Mouse (Mus musculus) hindbrain, embryonic 14.5 days (tissue): ENCODE results near the gene Lrp1. TPM values are rescaled to one million over a fixed set of nuclear protein-coding genes. Genes with fewer than 3 reads are reported as not detected.

Experiments used
- ATAC-seq: fragments of 200-750 bp; cut with Nextera tagmentation; 2 replicates; pipeline ENCODE4 v1.8.0; 2017; ENCODE audit warnings: moderate number of reproducible peaks, mild to moderate bottlenecking, moderate TSS enrichment, moderate library complexity; ENCODE audit not compliant: low FRiP score
- DNase-seq: peaks from one replicate; pipeline ENCODE4 v3.0.0-alpha.2; 2015; ENCODE audit warnings: low spot score
- H3K27ac ChIP-seq: fragments of 300-500 bp; sonication (generic); 2 replicates; pipeline ENCODE4 v1.5.1; 2014; ENCODE audit warnings: mild to moderate bottlenecking, moderate library complexity
- H3K27me3 ChIP-seq: fragments of 300-500 bp; sonication (generic); 2 replicates; pipeline ENCODE4 v1.6.1; 2014; ENCODE audit warnings: mild to moderate bottlenecking, low read length, mixed read lengths; ENCODE audit not compliant: control insufficient read depth, insufficient read depth
- H3K36me3 ChIP-seq: fragments of 300-500 bp; sonication (generic); replicated peaks from 2 replicates; pipeline ENCODE4 v1.6.1; 2014; ENCODE audit not compliant: control insufficient read depth, insufficient read depth
- H3K4me1 ChIP-seq: fragments of 300-500 bp; sonication (generic); replicated peaks from 2 replicates; pipeline ENCODE4 v1.6.1; 2014; ENCODE audit warnings: antibody characterized with exemption, low read length, mixed read lengths; ENCODE audit not compliant: control insufficient read depth, insufficient read depth
- H3K4me2 ChIP-seq: fragments of 300-500 bp; sonication (generic); replicated peaks from 2 replicates; pipeline ENCODE4 v1.6.1; 2014; ENCODE audit warnings: mild to moderate bottlenecking, moderate library complexity
- H3K4me3 ChIP-seq: fragments of 300-500 bp; sonication (generic); replicated peaks from 2 replicates; pipeline ENCODE4 v1.5.1; 2014; ENCODE audit warnings: mild to moderate bottlenecking, low read length
- H3K9ac ChIP-seq: fragments of 300-500 bp; sonication (generic); 2 replicates; pipeline ENCODE4 v1.6.1; 2014
- H3K9me3 ChIP-seq: fragments of 300-500 bp; sonication (generic); 2 replicates; pipeline ENCODE4 v1.6.1; 2016; ENCODE audit warnings: low read length; ENCODE audit not compliant: control insufficient read depth
- WGBS: fragments of 180-500 bp; shearing (Covaris S2); extraction: QIAGEN DNeasy Blood & Tissue Kit; methylation state at CpG from one replicate; pipeline ENCODE4 v1.1.7; 2014; 5-methylcytosine and 5-hydroxymethylcytosine counted together
- polyA plus RNA-seq: library from polyadenylated mRNA; unstranded; fragments of >200 nt; fragmentation: Nextera tagmentation; extraction: Ambion mirVana; gene quantifications from 2 replicates; pipeline ENCODE4 v1.2.1, GENCODE M21; 2014

Gene Lrp1
- polyA plus RNA-seq, 1 experiment from 2014 or later, result 118 TPM

DNA sequence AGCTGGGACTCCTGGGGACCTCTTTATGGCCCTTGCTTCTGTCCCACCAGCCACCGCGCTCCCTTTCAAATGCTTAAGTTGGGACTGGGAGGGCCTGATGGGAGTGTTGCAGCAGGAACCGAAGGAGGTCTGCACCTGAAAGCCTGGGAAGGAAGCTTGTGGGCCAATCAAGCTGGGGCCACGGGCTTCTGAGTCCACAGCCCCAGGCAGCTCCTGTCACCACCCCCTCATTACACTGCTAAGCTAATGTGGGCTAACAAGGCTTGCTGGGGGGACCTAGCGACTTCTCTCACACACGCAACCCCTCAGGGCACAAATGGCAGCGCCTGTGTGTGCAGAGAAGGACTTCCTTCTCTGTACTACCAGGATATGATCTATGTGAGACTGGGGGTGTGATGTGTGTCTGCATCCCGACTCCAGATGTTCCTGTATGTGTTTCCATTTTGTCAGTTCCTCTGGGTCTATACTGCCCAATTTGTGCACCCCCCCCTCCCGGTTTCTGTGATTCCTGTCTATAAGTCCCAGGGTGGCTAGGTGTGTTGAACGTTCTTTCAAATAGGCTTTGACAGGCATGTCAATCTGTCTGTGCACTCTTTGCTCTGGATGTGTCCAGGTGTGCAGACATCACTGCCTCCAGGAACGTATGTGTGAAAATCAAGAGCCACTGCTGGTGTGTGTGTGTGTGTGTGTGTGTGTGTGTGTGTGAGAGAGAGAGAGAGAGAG lies 109.9 kb downstream of the Lrp1 start:
- ATAC-seq (no peak), DNase-seq (no peak)
- no peaks in the 10 kb centered on the region; the same call in 1 of the 2 replicates for H3K27me3 ChIP-seq
- WGBS, result 6% methylated on average over 11 of the region's 11 CpGs
- no peaks in the 10 kb centered on the region for H3K9me3 ChIP-seq
- peaks cover 58% of the 10 kb centered on the region for H3K4me1 ChIP-seq
- H3K4me2 ChIP-seq, result peak overlapping the region; percentile 75
- peak overlapping the region; percentile 30 for H3K4me3 ChIP-seq
- no peaks in the 10 kb centered on the region for H3K36me3 ChIP-seq
- H3K9ac ChIP-seq, result peak overlapping the region; percentile 61
- peak overlapping the region; percentile 97 for H3K27ac ChIP-seq

DNA sequence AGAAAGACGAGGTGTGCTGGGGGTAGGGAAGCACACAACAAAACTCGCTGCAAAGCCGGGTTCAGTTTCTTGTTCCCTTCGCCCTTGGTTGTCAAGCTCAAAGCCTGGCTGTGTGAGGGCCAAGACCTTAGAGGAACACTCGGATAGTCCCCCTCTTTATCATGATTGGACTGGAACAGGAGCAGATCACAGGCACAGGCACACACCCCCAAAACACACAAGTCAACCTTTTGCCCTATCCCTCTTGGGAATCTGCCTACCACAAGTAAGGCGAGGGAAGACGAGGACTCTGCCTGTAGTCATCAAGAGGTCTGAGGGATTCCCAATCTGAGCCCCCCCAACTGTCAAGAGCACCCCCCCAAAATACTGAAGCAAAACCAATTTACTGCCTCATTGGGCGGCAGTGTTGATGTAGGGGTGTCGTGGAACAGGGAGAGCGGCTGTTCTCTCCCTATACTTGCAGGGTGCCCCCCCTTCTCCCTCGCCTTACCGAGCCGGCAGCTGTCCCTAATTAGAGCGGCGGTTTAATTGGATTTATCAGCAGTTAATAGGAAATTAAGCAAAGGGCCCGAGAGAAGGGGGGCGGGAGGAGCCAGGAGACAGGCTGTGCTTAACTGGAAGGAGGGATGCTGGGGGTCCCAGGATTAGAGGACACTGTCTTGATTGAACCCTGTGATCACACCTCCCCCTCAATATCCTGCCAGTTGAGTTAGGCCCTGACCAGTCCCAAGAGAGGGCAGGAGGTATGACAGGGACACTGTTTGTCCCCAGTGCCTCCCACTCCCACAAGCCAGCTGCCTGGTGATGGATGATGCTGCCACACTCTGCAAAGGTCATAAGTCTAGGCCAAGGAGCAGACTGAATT lies 110.9 kb downstream of the Lrp1 start:
- H3K4me2 ChIP-seq, result peak overlapping the region; percentile 75
- H3K4me1 ChIP-seq, result peaks cover 51% of the 10 kb centered on the region
- H3K36me3 ChIP-seq, result 0 out of 2 replicates have a peak, but pooled peaks cover 7% of the 10 kb centered on the region
- H3K27me3 ChIP-seq, result no peaks in the 10 kb centered on the region; the same call in 1 of the 2 replicates
- peak overlapping the region; percentile 97 for H3K27ac ChIP-seq
- 4% methylated on average over 17 of the region's 17 CpGs for WGBS
- H3K4me3 ChIP-seq, result peak overlapping the region; percentile 25
- peak; percentile 12; the same call in 1 of the 2 replicates for ATAC-seq
- DNase-seq, result peak; percentile 72
- H3K9ac ChIP-seq, result peak overlapping the region; percentile 61
- no peaks in the 10 kb centered on the region for H3K9me3 ChIP-seq

DNA sequence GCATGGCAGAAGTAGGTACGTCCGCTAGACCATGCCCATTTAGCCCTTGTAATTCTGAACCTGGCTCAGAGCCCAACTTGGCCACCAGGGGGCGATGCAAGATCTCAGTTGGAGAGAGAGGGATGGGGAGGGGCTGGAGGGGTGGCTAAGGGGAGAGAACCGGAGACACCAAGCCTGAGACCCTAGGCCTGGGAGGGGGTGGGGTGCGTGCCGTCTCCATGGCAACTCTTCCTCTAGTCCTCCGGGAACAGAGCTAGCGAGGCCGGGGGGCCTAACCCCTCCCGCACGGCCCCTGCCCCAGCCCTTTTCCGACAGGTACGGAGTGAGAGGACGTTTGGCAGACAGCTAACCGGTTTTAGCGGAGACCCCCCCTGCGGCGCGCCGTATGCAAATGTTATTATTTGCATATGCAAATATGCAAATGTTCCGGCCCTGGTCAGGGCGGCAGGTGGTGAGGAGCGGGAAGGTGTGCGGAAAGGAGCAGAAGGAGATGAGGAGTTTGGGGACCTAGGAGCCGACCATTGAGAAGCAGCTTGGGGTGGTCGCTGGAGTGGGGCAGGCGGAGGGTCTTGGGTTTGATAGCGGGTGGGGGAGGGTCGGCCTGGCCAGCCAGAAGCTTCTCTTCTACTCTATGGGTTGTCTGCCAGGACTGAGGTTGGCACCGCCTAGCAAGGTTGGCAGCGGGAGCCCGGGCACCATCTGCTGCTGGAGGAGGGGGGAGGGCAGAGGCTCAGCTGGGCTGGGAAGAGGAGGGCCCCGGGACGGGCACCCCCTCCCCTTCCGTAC lies 111.7 kb downstream of the Lrp1 start:
- H3K36me3 ChIP-seq, result 0 out of 2 replicates have a peak, but pooled peaks cover 7% of the 10 kb centered on the region
- H3K9ac ChIP-seq, result peak overlapping the region; percentile 61
- peaks cover 51% of the 10 kb centered on the region for H3K4me1 ChIP-seq
- DNase-seq (peak; percentile 97), ATAC-seq (peak; percentile 66)
- peak overlapping the region; percentile 25 for H3K4me3 ChIP-seq
- H3K27me3 ChIP-seq, result no peaks in the 10 kb centered on the region; the same call in 1 of the 2 replicates
- H3K4me2 ChIP-seq, result peak overlapping the region; percentile 75
- H3K27ac ChIP-seq, result peak overlapping the region; percentile 97
- under 1% methylated on average over 35 of the region's 35 CpGs for WGBS
- no peaks in the 10 kb centered on the region for H3K9me3 ChIP-seq

DNA sequence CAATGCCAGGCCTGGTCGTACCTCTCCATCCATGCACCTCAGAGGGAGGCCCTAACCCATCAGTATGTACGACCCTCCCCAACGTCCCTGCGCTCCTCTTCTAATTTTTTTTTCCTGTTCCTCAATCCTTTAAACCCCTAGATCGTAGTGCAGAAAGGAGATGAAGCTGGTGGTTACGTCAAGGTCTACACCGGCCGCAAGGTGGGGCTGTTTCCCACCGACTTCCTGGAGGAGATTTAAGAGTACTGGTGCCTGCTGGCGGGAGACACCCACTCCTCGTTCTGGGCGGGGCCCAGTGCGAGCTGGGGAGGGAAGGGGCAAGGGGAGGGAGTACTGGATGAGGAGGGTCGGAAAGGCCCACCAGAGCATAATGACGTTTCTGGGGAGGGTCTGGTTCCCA lies 112.7 kb downstream of the Lrp1 start:
- Histone ChIP-seq H3K4me2 (peak overlapping the region; percentile 75), H3K9ac (0 out of 2 replicates have a peak overlapping the region, but pooled peaks have one; percentile 24), H3K27ac (peak overlapping the region; percentile 97), H3K9me3 (no peaks in the 10 kb centered on the region), H3K36me3 (0 out of 2 replicates have a peak, but pooled peaks cover 9% of the 10 kb centered on the region), H3K4me1 (peaks cover 43% of the 10 kb centered on the region), H3K4me3 (0 out of 2 replicates have a peak overlapping the region, but pooled peaks have one; percentile 25), H3K27me3 (no peaks in the 10 kb centered on the region; the same call in 1 of the 2 replicates)
- WGBS, result 3% methylated on average over 15 of the region's 15 CpGs
- ATAC-seq (no peak), DNase-seq (peak; percentile 80)

DNA sequence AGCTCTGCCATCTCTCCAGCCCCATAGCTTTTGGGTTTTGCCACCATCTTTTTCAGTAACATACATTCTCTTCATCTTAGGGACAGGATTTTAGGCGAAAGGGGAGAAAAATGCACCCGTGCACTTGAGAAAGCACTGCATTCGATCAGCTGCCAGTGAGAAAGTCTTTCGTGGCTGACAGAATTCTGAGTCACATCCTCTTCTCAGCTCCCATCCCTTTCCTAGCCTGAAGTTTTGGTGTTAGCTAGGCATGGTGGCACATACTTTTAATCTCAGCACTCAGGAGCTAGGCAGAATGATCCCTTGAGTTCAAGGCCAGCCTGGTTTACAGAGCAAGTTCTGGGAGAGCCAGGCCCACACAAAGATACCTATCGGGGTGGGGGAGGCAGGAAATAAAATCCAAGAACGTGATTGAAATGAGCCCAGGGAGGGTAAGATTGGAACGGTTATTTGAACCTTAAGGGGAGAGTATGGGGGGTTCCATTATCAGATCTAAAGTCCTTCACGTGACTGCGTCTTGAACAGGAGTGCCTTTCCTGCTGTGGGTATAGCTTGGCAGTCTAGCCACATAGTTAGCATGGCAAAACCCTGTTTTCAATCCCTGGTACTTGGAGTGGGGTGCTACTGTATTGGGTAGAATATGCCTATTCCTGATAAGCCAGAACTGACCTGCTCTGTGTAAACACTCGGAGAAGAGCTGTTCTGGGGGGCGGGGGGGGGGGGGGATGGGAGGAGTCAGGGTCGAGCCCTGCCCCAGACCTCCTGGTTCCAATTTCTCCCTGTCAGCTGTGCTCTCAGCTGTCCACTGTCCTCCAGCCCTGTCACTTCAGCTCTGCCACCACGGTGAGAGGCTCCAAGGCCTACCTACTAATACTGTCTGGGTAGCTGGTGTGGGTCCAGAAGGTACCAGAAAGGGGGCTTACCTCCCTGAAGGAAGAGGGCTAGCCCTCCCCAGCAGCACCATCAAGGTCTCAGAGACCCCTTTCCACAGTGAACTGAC lies 119.8 kb downstream of the Lrp1 start, which contains the start of gene Stac3:
Stac3 (plus strand) TSS at position 793 of the 1,000 bp plus-strand sequence.
- 81% methylated on average over 13 of the region's 13 CpGs for WGBS
- Histone ChIP-seq H3K27me3 (no peaks in the 10 kb centered on the region), H3K9me3 (no peaks in the 10 kb centered on the region), H3K27ac (no peak within 1 kb of the TSS), H3K4me2 (no peak within 1 kb of the TSS), H3K36me3 (peaks cover 60% of the 10 kb centered on the region), H3K4me1 (no peaks in the 10 kb centered on the region), H3K9ac (no peak within 1 kb of the TSS), H3K4me3 (no peak within 1 kb of the TSS)
- ATAC-seq (no peak), DNase-seq (no peak)

DNA sequence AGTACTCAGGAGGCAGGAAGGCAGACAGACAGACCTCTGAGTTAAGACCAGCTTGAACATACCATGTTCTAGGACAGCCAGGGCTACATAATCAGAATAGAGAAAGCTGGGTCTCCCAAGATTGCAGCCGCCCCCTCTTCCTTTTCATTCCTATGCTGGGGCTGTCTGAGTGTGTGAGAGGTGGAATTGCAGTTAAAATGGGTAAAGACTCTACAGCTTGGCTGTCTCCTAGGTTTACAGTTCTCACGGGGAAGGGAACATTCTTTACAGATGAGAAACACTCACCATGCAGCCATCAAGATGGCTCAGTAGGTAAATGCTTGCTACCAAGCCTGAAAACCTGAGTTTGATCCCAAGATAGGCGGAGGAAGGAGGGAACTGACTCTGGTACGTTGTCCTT lies 120.9 kb downstream of the Lrp1 start:
- WGBS, result 92% methylated on average over 4 of the region's 4 CpGs
- H3K9ac ChIP-seq, result no peak overlapping the region
- H3K9me3 ChIP-seq, result no peaks in the 10 kb centered on the region
- no peak overlapping the region for H3K27ac ChIP-seq
- no peak overlapping the region for H3K4me3 ChIP-seq
- DNase-seq, result no peak
- peaks cover 64% of the 10 kb centered on the region for H3K36me3 ChIP-seq
- no peaks in the 10 kb centered on the region for H3K4me1 ChIP-seq
- no peak for ATAC-seq
- no peaks in the 10 kb centered on the region for H3K27me3 ChIP-seq
- H3K4me2 ChIP-seq, result no peak overlapping the region

DNA sequence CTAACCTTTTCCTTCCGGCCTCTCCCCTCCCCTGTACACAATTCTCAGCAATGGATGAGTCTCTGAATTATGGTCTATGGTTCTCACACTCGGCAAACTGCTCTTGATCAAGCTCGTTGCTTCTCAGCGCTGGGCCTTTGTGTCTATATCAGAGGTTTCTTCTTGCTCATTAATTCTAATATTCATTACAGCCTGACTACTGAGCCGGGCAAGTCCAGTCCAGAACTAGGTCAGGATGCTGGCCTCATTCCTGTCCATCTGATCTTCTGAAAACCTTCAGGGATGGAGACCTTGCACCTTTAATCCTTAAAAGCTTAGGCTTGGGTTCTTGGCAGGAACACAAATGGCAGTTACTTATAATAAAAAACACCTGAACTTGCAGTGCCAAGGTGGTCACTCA lies 121.4 kb downstream of the Lrp1 start:
- Histone ChIP-seq H3K4me3 (no peak overlapping the region), H3K4me1 (no peaks in the 10 kb centered on the region), H3K27me3 (no peaks in the 10 kb centered on the region), H3K9ac (no peak overlapping the region), H3K36me3 (peaks cover 69% of the 10 kb centered on the region), H3K9me3 (no peaks in the 10 kb centered on the region), H3K27ac (no peak overlapping the region), H3K4me2 (no peak overlapping the region)
- 77% methylated on average over 5 of the region's 5 CpGs for WGBS
- DNase-seq (no peak), ATAC-seq (no peak)

DNA sequence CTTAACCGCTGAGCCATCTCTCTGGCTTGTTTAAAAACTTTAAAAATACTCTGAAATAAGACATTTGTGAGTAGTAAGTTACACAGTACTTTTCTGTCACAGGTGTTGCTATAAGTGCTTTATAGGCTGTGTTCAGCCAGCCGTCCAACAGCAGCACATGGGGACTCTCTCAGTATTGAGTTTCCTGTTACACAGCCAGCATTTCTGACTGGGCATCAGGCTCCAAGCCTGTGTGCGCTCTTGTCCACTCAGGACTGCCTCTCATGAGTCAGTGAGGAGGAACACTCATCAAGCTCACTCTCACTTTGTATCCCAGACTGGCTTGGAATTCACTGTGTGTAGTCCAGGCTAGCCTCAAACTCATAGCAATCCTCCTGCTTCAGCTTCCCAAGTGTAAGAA lies 124.8 kb downstream of the Lrp1 start:
- whole genome bisulfite sequencing, result 95% methylated on average over 3 of the region's 3 CpGs

More for the DNA sequence above, 124.8 kb downstream of the Lrp1 start:
- Histone ChIP-seq H3K9ac (no peak overlapping the region), H3K27ac (no peak overlapping the region), H3K4me3 (no peak overlapping the region), H3K27me3 (no peaks in the 10 kb centered on the region), H3K4me1 (0 out of 2 replicates have a peak, but pooled peaks cover 5% of the 10 kb centered on the region), H3K4me2 (no peak overlapping the region), H3K36me3 (peaks cover 96% of the 10 kb centered on the region), H3K9me3 (no peaks in the 10 kb centered on the region)
- DNase-seq (no peak), ATAC-seq (no peak)
